Mouse (Mus musculus) midbrain, embryonic 16.5 days (tissue): Measurements from ENCODE around the gene Mthfr. TPM values are rescaled to one million over a fixed set of nuclear protein-coding genes. Genes with fewer than 3 reads are reported as not detected.

ENCODE experiments used
- ATAC-seq: fragments of 200-750 bp; cut with Nextera tagmentation; 2 replicates; pipeline ENCODE4 v1.8.0; 2017; ENCODE audit warnings: moderate TSS enrichment
- H3K27ac ChIP-seq: fragments of 300-500 bp; sonication (generic); 2 replicates; pipeline ENCODE4 v1.5.1; 2014; ENCODE audit warnings: mild to moderate bottlenecking, low read length, mixed read lengths
- H3K27me3 ChIP-seq: fragments of 300-500 bp; sonication (generic); 2 replicates; pipeline ENCODE4 v1.6.1; 2014; ENCODE audit warnings: low read depth, low read length, mixed read lengths; ENCODE audit not compliant: control insufficient read depth, insufficient read depth
- H3K36me3 ChIP-seq: fragments of 300-500 bp; sonication (generic); 2 replicates; pipeline ENCODE4 v1.6.1; 2014; ENCODE audit warnings: mild to moderate bottlenecking, low read length, moderate library complexity, mixed read lengths; ENCODE audit not compliant: control insufficient read depth, insufficient read depth
- H3K4me1 ChIP-seq: fragments of 300-500 bp; sonication (generic); 2 replicates; pipeline ENCODE4 v1.6.1; 2014; ENCODE audit warnings: mild to moderate bottlenecking, low read length, mixed read lengths; ENCODE audit not compliant: control insufficient read depth, insufficient read depth
- H3K4me2 ChIP-seq: fragments of 300-500 bp; sonication (generic); 2 replicates; pipeline ENCODE4 v1.6.1; 2014; ENCODE audit warnings: mild to moderate bottlenecking, low read length, mixed read lengths
- H3K4me3 ChIP-seq: fragments of 300-500 bp; sonication (generic); 2 replicates; pipeline ENCODE4 v1.5.1; 2014; ENCODE audit warnings: low read depth, mild to moderate bottlenecking, low read length, moderate library complexity, mixed read lengths
- H3K9ac ChIP-seq: fragments of 300-500 bp; sonication (generic); 2 replicates; pipeline ENCODE4 v1.6.1; 2014; ENCODE audit warnings: low read depth, low read length, mixed read lengths
- H3K9me3 ChIP-seq: fragments of 300-500 bp; sonication (generic); replicated peaks from 2 replicates; pipeline ENCODE4 v1.6.1; 2014; ENCODE audit warnings: mild to moderate bottlenecking, low read length, mixed read lengths; ENCODE audit not compliant: control insufficient read depth, poor library complexity, severe bottlenecking
- WGBS: fragments of 180-500 bp; shearing (Covaris S2); extraction: QIAGEN DNeasy Blood & Tissue Kit; methylation state at CpG from one replicate; pipeline ENCODE4 v1.1.7; 2014; 5-methylcytosine and 5-hydroxymethylcytosine counted together
- polyA plus RNA-seq: library from polyadenylated mRNA; unstranded; fragments of >200 nt; fragmentation: Nextera tagmentation; extraction: Ambion mirVana; gene quantifications from 2 replicates; pipeline ENCODE4 v1.2.1, GENCODE M21; 2015

The Mthfr gene
- polyA plus RNA-seq, 1 experiment from 2014 or later: 22.2 TPM

GRCm38 (mm10) chr4:148056246-148056645 is 17.4 kb downstream of the Mthfr start:
- H3K4me2 ChIP-seq: no peak overlapping the region
- no peak overlapping the region for H3K9ac ChIP-seq
- H3K27me3 ChIP-seq: no peaks in the 10 kb centered on the region
- H3K4me3 ChIP-seq: no peak overlapping the region
- peaks cover 48% of the 10 kb centered on the region for H3K36me3 ChIP-seq
- no peaks in the 10 kb centered on the region for H3K4me1 ChIP-seq
- H3K9me3 ChIP-seq: no peaks in the 10 kb centered on the region
- 88% methylated on average over 7 of the region's 7 CpGs for WGBS
- H3K27ac ChIP-seq: no peak overlapping the region
- ATAC-seq: no peak

GRCm38 (mm10) chr4:148056801-148057200 is 17.9 kb downstream of the Mthfr start:
- Histone ChIP-seq H3K27me3 (no peaks in the 10 kb centered on the region), H3K4me1 (no peaks in the 10 kb centered on the region), H3K4me3 (no peak overlapping the region), H3K27ac (no peak overlapping the region), H3K4me2 (no peak overlapping the region), H3K9ac (no peak overlapping the region), H3K9me3 (no peaks in the 10 kb centered on the region), H3K36me3 (peaks cover 43% of the 10 kb centered on the region)
- ATAC-seq: no peak
- whole genome bisulfite sequencing: 90% methylated on average over 4 of the region's 4 CpGs

- no peaks in the 10 kb centered on the region for H3K4me1 ChIP-seq
- 80% methylated on average over 5 of the region's 5 CpGs for WGBS
- no peak overlapping the region for H3K9ac ChIP-seq
- peaks cover 35% of the 10 kb centered on the region for H3K36me3 ChIP-seq
- H3K4me2 ChIP-seq: no peak overlapping the region
- no peak overlapping the region for H3K27ac ChIP-seq
- H3K9me3 ChIP-seq: no peaks in the 10 kb centered on the region
- no peak for ATAC-seq
- H3K27me3 ChIP-seq: no peaks in the 10 kb centered on the region
- H3K4me3 ChIP-seq: no peak overlapping the region
Measured at GRCm38 (mm10) chr4:148057661-148058209, 18.9 kb downstream of the Mthfr start.

- H3K9ac ChIP-seq: no peak overlapping the region
- ATAC-seq: no peak
- H3K27ac ChIP-seq: no peak overlapping the region
- H3K4me2 ChIP-seq: no peak overlapping the region
- no peak overlapping the region for H3K4me3 ChIP-seq
- H3K36me3 ChIP-seq: peaks cover 32% of the 10 kb centered on the region
- H3K27me3 ChIP-seq: no peaks in the 10 kb centered on the region
- no peaks in the 10 kb centered on the region for H3K9me3 ChIP-seq
- H3K4me1 ChIP-seq: no peaks in the 10 kb centered on the region
- 95% methylated on average over 9 of the region's 9 CpGs for WGBS
Measured at GRCm38 (mm10) chr4:148058218-148058819, 19.4 kb downstream of the Mthfr start.

GRCm38 (mm10) chr4:148058993-148059392 is 20.1 kb downstream of the Mthfr start:
- Histone ChIP-seq H3K4me3 (no peak overlapping the region), H3K27ac (no peak overlapping the region), H3K9ac (no peak overlapping the region), H3K4me2 (no peak overlapping the region), H3K4me1 (no peaks in the 10 kb centered on the region), H3K27me3 (no peaks in the 10 kb centered on the region), H3K9me3 (no peaks in the 10 kb centered on the region), H3K36me3 (peaks cover 27% of the 10 kb centered on the region)
- WGBS: 89% methylated on average over 6 of the region's 6 CpGs
- ATAC-seq: no peak

- H3K27ac ChIP-seq: no peak overlapping the region
- H3K4me1 ChIP-seq: no peaks in the 10 kb centered on the region
- no peak overlapping the region for H3K9ac ChIP-seq
- no peak overlapping the region for H3K4me3 ChIP-seq
- H3K4me2 ChIP-seq: no peak overlapping the region
- H3K9me3 ChIP-seq: no peaks in the 10 kb centered on the region
- no peak for ATAC-seq
- H3K36me3 ChIP-seq: peaks cover 23% of the 10 kb centered on the region
- WGBS: 53% methylated on average over 13 of the region's 13 CpGs
- H3K27me3 ChIP-seq: no peaks in the 10 kb centered on the region
Measured at GRCm38 (mm10) chr4:148060120-148061085, 21.5 kb downstream of the Mthfr start.

GRCm38 (mm10) chr4:148061086-148061480 is 22.2 kb downstream of the Mthfr start:
- Histone ChIP-seq H3K9ac (no peak overlapping the region), H3K4me1 (no peaks in the 10 kb centered on the region), H3K9me3 (no peaks in the 10 kb centered on the region), H3K27me3 (no peaks in the 10 kb centered on the region), H3K27ac (no peak overlapping the region), H3K4me2 (no peak overlapping the region), H3K36me3 (peaks cover 17% of the 10 kb centered on the region), H3K4me3 (no peak overlapping the region)
- peak; percentile 44; the same call in 1 of the 2 replicates for ATAC-seq
- 92% methylated on average over 9 of the region's 9 CpGs for WGBS

- ATAC-seq: no peak
Measured at GRCm38 (mm10) chr4:148065702-148066400, 27.0 kb downstream of the Mthfr start.

More at GRCm38 (mm10) chr4:148065702-148066400, 27.0 kb downstream of the Mthfr start:
- Histone ChIP-seq H3K27ac (no peak overlapping the region), H3K9ac (no peak overlapping the region), H3K27me3 (no peaks in the 10 kb centered on the region), H3K4me1 (no peaks in the 10 kb centered on the region), H3K9me3 (no peaks in the 10 kb centered on the region), H3K4me3 (no peak overlapping the region), H3K36me3 (no peaks in the 10 kb centered on the region), H3K4me2 (no peak overlapping the region)
- WGBS: 37% methylated on average over 6 of the region's 6 CpGs
